Mouse (Mus musculus): ENCODE data around the gene Camkv. TPM values are rescaled to one million over a fixed set of nuclear protein-coding genes. Genes with fewer than 3 reads are reported as not detected.

Gene Camkv
- polyA plus RNA-seq, 1 experiment from 2014 or later = 0.20 TPM

GRCm38 (mm10) chr9:107993013-107993412 lies 57.5 kb downstream of the Camkv start:
- H3K9ac ChIP-seq = no peak overlapping the region
- H3K4me3 ChIP-seq = no peak overlapping the region
- 83% methylated on average over 11 of the region's 11 CpGs for WGBS
- peaks cover 5% of the 10 kb centered on the region; the same call in 1 of the 2 replicates for H3K4me1 ChIP-seq (replicated peaks)
- H3K27ac ChIP-seq = no peak overlapping the region
- no peak for ATAC-seq (replicated peaks; ENCODE audit: insufficient number of reproducible peaks, insufficient read depth, low FRiP score, low read depth)
- H3K9me3 ChIP-seq (replicated peaks) = no peaks in the 10 kb centered on the region
- H3K36me3 ChIP-seq = no peaks in the 10 kb centered on the region
- no peaks in the 10 kb centered on the region for H3K27me3 ChIP-seq
- H3K4me2 ChIP-seq = no peak overlapping the region

DNA sequence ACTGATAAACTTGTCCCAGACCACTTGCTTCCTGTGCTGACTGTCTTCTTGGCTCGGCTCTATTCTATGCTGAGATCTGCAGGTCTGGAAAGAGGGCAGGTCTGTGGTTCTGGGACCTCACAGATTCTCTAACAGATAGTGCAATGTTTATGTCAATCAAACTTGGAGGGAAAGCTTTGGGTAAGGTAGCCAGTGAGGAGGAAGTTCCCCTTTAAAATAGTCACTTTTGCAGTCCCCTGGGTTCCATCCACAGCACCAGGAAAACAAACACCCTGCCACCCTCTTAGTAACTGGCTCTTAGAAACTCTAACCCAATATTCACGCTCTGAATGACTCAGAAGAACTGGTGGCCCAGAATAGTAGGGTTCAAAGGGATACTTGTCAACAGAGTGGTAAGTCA lies 59.0 kb downstream of the Camkv start:
- no peak for ATAC-seq (replicated peaks; ENCODE audit: insufficient number of reproducible peaks, insufficient read depth, low FRiP score, low read depth)
- peaks cover 5% of the 10 kb centered on the region; the same call in 1 of the 2 replicates for H3K4me1 ChIP-seq (replicated peaks)
- no peak overlapping the region for H3K4me3 ChIP-seq
- no peaks in the 10 kb centered on the region for H3K9me3 ChIP-seq (replicated peaks)
- H3K9ac ChIP-seq = no peak overlapping the region
- no peaks in the 10 kb centered on the region for H3K27me3 ChIP-seq
- H3K36me3 ChIP-seq = no peaks in the 10 kb centered on the region
- H3K27ac ChIP-seq = peak overlapping the region; percentile 12; the same call in 1 of the 2 replicates
- no peak overlapping the region for H3K4me2 ChIP-seq
- WGBS = 38% methylated on average over 2 of the region's 2 CpGs

- H3K36me3 ChIP-seq = no peaks in the 10 kb centered on the region
- no peak overlapping the region for H3K4me3 ChIP-seq
- WGBS = 91% methylated on average over 21 of the region's 21 CpGs
- no peak overlapping the region for H3K4me2 ChIP-seq
- H3K9me3 ChIP-seq (replicated peaks) = no peaks in the 10 kb centered on the region
- H3K27me3 ChIP-seq = no peaks in the 10 kb centered on the region
- peaks cover 5% of the 10 kb centered on the region; the same call in 1 of the 2 replicates for H3K4me1 ChIP-seq (replicated peaks)
- H3K9ac ChIP-seq = no peak overlapping the region
- no peak for ATAC-seq (replicated peaks; ENCODE audit: insufficient number of reproducible peaks, insufficient read depth, low FRiP score, low read depth)
- H3K27ac ChIP-seq = no peak overlapping the region
Measured at GRCm38 (mm10) chr9:107995513-107995912, 60.0 kb downstream of the Camkv start.

- Histone ChIP-seq H3K9me3 (replicated peaks) (no peaks in the 10 kb centered on the region), H3K4me2 (no peak within 1 kb of the TSS), H3K4me3 (no peak within 1 kb of the TSS), H3K36me3 (no peaks in the 10 kb centered on the region), H3K27ac (no peak within 1 kb of the TSS), H3K27me3 (no peaks in the 10 kb centered on the region), H3K9ac (no peak within 1 kb of the TSS), H3K4me1 (replicated peaks) (peaks cover 5% of the 10 kb centered on the region; the same call in 1 of the 2 replicates)
- WGBS = 91% methylated on average over 5 of the region's 5 CpGs
- ATAC-seq (replicated peaks; ENCODE audit: insufficient number of reproducible peaks, insufficient read depth, low FRiP score, low read depth) = no peak
Measured at GRCm38 (mm10) chr9:107996049-107996448, 60.6 kb downstream of the Camkv start, which contains the start of gene Gm20662. Gm20662 (plus strand) TSS chr9:107996349.

Other genes with a start within 250 kb of the Camkv start
- 4.1 and 7.1 TPM in 2 replicates for gene Sema3f, start 225.2 kb upstream of the Camkv start, polyA plus RNA-seq (2015; fragmentation: Nextera tagmentation; extraction: Ambion mirVana)
- 123 and 147 TPM in 2 replicates for gene Rbm5, start 164.7 kb upstream of the Camkv start, polyA plus RNA-seq (2015; fragmentation: Nextera tagmentation; extraction: Ambion mirVana)
- gene Rbm6, start 62.4 kb upstream of the Camkv start, polyA plus RNA-seq (2015; fragmentation: Nextera tagmentation; extraction: Ambion mirVana) = 43.2 and 48.0 TPM in 2 replicates
- 8.5 and 9.8 TPM in 2 replicates for gene Mon1a, start 47.5 kb upstream of the Camkv start, polyA plus RNA-seq (2015; fragmentation: Nextera tagmentation; extraction: Ambion mirVana)
- 2.1 and 4.1 TPM in 2 replicates for gene Mst1r, start 28.8 kb upstream of the Camkv start, polyA plus RNA-seq (2015; fragmentation: Nextera tagmentation; extraction: Ambion mirVana)
- not detected in 2 replicates for gene Actl11, start 7.2 kb upstream of the Camkv start, polyA plus RNA-seq (2015; fragmentation: Nextera tagmentation; extraction: Ambion mirVana)
- gene Traip, start 14.5 kb downstream of the Camkv start, polyA plus RNA-seq (2015; fragmentation: Nextera tagmentation; extraction: Ambion mirVana) = 10.1 and 13.0 TPM in 2 replicates
- gene Uba7, start 39.8 kb downstream of the Camkv start, polyA plus RNA-seq (2015; fragmentation: Nextera tagmentation; extraction: Ambion mirVana) = 22.6 and 32.8 TPM in 2 replicates
- gene Gm20661, start 47.4 kb downstream of the Camkv start, polyA plus RNA-seq (2015; fragmentation: Nextera tagmentation; extraction: Ambion mirVana) = 2.8 and 4.3 TPM in 2 replicates
- gene Inka1, start 50.2 kb downstream of the Camkv start, polyA plus RNA-seq (2015; fragmentation: Nextera tagmentation; extraction: Ambion mirVana) = 35.7 and 46.9 TPM in 2 replicates
- 5.1 and 6.1 TPM in 2 replicates for gene Cdhr4, start 56.8 kb downstream of the Camkv start, polyA plus RNA-seq (2015; fragmentation: Nextera tagmentation; extraction: Ambion mirVana)
- 0.19 and 0.65 TPM in 2 replicates for gene Gm20662, start 60.7 kb downstream of the Camkv start, polyA plus RNA-seq (2015; fragmentation: Nextera tagmentation; extraction: Ambion mirVana)
- gene Ip6k1, start 66.8 kb downstream of the Camkv start, polyA plus RNA-seq (2015; fragmentation: Nextera tagmentation; extraction: Ambion mirVana) = 34.5 and 42.9 TPM in 2 replicates
- gene Gmppb, start 113.6 kb downstream of the Camkv start, polyA plus RNA-seq (2015; fragmentation: Nextera tagmentation; extraction: Ambion mirVana) = 18.3 and 23.8 TPM in 2 replicates
- 1.5 and 2.3 TPM in 2 replicates for gene Amigo3, start 117.5 kb downstream of the Camkv start, polyA plus RNA-seq (2015; fragmentation: Nextera tagmentation; extraction: Ambion mirVana)
- 0.81 TPM in 1 of 2 replicates, not detected in the other for gene Mst1, start 144.8 kb downstream of the Camkv start, polyA plus RNA-seq (2015; fragmentation: Nextera tagmentation; extraction: Ambion mirVana)
- 29.8 and 33.3 TPM in 2 replicates for gene Rnf123, start 147.7 kb downstream of the Camkv start, polyA plus RNA-seq (2015; fragmentation: Nextera tagmentation; extraction: Ambion mirVana)
- 46.4 and 65.9 TPM in 2 replicates for gene Apeh, start 158.9 kb downstream of the Camkv start, polyA plus RNA-seq (2015; fragmentation: Nextera tagmentation; extraction: Ambion mirVana)